Mouse (Mus musculus) natural killer cell, adult 2 months (primary cell): ENCODE results near the gene Olfr459.
A peak's percentile ranks its signal among the peaks of the same experiment; 100 is the strongest.

ENCODE experiments used
- DNase-seq, 2 experiments: peaks; one replicate each; pipeline ENCODE4 v3.0.0; 2022; ENCODE audit warnings: low spot score in 2 of 2

The Olfr459 gene

GRCm38 (mm10) chr6:41775077-41775476 lies at the start of gene Olfr459:
Olfr459 (minus strand) TSS chr6:41775177.
- DNase-seq = no peak

DNA sequence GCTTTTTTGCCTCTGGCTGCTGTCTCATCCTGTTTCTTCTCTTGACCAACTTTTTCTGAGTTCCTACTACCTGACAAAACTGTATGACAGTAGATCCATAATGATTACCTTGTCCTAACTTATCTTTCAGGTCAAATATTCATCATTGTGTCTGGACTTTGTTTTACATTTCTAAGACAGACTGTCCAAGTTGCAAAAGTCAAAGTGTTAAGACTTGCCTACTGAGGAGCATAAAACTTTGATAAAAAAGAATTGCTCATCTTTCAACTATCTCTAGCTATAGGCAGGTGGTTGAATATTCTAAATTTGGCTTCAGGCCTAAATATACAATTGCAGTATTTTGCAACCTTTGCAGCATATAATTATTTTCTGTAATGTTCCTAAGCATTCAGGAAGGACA lies 49.1 kb upstream of the Olfr459 start:
- DNase-seq = no peak

DNA sequence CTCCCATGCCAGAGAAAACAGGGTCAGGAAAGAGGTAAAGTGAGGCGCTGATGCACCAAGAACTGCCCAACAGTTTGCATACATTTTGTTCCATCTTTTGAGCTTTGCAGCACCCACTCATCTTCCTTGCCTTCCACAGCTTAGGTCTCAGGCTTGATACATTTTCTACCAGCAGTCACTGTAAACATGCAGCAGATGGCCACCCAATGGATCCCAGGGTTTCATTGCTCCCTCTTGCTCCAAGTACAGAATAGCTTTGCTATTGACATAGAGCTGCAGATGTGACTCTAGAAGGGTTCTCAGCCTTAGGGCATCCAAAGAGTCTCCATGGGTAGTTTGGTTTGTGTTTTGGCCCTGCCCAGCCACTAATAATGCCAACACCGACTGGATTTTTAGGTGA lies 11.7 kb upstream of the Olfr459 start:
- no peak for DNase-seq

DNA sequence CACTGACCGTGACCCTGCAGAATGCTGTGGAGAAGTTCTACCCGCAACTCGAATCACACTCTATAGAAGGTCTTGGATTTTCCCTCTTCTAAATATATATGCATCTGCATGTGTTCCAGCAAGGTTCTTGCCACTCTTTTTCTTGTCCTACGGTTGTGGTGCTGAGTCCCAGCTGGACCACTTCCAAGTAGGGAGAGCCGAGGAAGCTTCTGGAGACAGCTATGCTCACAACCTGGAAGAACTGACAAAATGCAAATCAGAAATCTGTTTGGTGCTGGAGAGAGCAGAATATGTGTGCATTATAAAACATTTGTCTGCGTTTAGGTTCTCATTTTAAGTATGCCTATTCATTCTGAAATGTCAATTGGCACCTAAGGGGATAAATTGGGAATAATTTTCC lies 744 bp upstream of the Olfr459 start:
- no peak for DNase-seq

- no peak for DNase-seq
Observed at GRCm38 (mm10) chr6:41769872-41770271, 5.1 kb downstream of the Olfr459 start.

- no peak for DNase-seq
Observed at GRCm38 (mm10) chr6:41764306-41764705, 10.7 kb downstream of the Olfr459 start.

- no peak for DNase-seq
Observed at GRCm38 (mm10) chr6:41762370-41762757, 12.6 kb downstream of the Olfr459 start.

DNA sequence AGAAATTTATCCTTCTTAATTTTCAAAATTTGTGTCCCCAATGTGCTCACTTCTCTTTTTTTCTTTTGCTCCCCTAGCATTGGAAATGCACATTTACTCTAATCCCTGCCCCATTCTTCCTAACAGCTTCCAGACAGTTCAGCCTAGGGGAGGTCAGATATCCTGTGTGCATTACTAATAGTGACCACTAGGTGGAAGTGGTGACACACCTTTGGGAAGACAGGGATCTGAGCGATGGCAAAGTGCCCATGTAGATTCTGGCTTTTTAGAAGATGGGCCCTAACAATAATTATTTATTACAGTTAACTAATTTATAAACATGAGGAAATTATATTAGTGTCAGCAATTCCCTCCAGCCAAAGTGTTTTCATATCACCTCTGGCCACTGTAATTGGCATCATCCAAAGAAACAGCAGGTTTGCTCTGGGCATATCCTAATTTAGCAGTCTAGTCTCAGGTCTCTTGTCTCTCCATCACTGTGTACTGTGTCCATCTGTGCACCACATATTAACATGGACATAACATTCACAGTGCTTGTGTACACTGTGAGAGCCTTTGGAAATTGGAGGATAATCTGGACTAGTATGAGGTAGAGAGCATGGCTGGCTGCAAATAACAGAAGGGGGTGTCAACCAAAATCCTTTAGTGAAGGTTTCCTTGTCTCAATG lies 13.1 kb downstream of the Olfr459 start:
- peak; percentile 3 to 5 for DNase-seq

- no peak for DNase-seq
Observed at GRCm38 (mm10) chr6:41759618-41760017, 15.4 kb downstream of the Olfr459 start.

GRCm38 (mm10) chr6:41758421-41758820 lies 16.6 kb downstream of the Olfr459 start:
- no peak for DNase-seq

DNA sequence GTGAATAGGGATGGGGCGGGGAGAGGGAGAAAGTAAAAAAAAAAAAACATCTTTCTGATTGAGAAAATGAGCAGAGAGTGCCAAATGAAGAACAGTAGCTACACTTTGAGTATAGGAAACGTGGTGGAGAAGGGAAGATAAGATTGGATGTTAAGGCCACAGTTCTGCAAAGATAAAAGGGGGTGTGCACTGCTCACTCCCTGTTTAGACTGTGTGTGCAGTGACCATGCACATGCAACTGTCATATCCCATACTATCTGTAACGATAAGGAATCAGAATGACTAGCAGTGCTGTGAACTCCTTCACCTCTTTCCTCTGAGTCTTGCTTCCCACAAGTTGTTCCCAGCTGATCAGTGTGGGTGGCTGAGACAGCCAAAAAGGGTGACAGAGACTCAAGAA lies 17.8 kb downstream of the Olfr459 start:
- DNase-seq = no peak

- no peak for DNase-seq
Observed at GRCm38 (mm10) chr6:41754626-41755025, 20.4 kb downstream of the Olfr459 start.

DNA sequence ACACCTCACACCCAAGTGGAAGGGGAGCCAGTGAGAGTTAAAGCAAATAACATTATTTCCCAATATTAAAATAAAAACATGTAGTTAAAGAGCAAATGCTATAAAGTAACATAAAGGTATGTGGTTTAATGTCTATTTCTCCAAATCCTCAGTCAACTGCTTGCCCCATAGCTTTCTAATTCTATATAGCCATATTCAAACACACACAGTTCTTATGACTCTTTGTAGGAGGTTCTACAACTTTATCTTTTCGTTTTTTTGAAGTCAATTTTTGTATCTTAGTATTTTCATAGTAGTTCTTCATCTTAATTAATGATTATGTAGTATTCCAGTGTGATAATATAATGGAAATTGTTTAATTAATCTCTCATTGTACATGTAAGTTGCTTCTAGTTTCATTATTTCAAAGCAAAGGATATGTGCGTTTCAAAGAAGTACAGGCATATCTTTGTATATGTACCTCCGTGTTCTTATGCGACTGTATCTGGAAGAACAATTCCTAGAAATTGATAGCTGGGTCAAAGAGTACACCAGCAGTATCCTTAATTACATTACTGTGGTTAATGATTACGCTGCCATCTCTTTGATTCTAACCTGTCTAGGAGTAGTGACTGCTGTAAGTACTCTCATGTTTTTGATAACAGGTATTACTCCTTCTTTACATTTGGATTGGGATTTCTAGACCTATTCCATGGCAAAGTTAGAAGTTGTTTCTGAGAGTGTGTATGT lies 30.1 kb downstream of the Olfr459 start:
- no peak for DNase-seq

DNA sequence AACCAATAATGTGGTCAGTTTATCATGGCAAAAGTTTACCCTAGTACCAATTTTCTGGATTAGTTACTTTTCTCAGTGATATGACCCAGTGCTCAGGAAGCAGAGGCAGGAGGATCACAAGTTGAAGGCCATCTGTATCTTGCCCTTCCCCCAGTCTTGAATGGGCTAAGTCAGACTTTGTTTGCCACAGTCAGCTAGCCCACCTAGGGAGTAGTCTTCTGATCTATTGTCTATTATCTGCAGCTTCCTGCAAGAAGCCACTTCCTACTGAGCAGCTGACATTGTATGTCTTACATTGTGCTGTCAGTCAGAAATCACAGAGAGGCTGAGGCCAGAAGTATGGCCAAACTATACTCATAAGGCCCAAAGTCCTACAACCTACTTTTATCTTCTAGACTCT lies 33.9 kb downstream of the Olfr459 start:
- no peak for DNase-seq

DNA sequence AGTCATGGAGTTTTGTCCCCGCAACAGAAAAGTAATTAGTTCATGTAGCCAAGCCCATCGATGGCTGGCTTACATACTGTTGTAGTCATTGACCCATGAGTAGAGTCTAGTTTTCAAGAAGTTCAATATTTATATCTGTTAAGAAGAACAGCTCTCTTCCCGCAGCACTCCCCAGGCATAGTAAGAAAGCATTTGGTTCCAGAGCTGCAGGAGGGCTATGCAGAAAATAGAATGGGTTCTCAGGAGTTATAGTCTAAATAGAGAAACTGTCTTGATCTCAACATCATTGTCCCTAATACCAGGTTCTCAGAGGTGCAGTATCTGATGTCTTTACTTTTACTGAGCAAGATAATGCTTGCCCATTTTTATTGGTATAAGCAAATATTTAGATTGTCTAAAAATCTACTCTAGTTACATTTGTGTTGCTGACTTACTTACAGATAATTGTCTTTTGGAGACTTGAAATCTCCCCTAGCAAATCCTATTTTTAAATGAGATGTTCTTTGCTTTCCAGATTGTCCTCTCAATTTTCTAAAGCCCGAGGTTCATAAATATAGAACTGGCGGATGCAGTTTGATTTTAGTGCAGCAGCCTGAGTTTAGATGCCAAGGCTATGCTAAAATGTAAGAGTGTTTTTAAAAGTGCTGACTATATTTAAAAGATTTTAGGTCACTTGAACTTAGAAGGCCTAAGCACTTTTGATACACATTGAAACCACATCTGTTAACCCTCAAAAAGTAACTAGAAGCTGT lies 40.1 kb downstream of the Olfr459 start:
- no peak for DNase-seq

DNA sequence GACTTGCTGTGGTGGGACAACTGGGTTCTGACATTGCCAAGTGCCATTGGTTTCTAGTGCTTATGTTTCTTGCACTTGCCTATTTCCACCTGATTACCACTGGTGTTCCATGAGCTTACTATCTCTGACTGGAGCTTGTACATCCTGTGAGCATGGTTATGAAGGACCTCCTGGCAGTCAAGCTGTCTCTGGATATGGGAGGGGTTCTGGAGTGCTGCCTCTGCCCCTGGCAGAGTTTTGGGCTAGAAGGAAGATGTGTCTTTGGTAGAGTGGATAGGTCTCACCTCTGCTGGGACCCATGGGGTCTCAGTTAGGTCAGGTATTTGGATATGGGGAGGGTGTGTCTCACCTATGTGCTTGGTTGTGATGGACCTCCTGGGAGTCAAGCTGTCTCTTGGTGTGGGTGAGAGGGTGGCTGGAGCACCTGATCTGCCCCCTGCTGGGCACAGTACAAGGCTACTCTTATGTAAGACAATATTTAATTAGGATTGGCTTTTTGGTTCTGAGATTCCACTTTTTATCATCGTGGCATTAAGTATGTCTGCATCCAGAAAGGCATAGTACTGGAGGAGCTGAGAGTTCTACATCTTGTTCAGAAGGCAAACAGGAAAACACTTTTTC lies 46.9 kb downstream of the Olfr459 start:
- no peak for DNase-seq

DNA sequence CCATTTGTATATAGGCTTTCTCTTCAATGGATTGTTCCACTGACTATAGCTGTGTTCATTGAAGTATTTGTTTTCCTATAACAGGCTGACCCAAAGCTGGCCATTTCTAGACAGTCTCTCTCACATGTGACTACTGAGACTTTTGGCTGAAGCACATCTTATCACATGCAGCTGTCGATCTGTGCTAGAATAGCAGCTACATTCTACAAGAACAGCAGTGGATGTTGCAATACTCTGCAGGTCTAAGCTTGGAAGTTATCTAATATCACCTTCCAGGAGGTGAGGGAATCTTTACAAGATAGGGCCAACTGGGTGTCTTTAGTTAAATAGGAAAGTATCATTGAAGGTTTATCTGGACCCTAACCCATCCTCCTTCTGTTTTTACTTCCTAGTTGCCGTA lies 53.5 kb downstream of the Olfr459 start:
- no peak for DNase-seq
